22 mouse cellular contexts compared by ENCODE assay signal in genomic region chr9:65146001-65146400, GRCm38 (mm10). TPM values are rescaled to one million over a fixed set of nuclear protein-coding genes. Genes with fewer than 3 reads are reported as not detected.
DNase-seq lines count a peak whose midpoint lies in the region; ATAC-seq lines count a peak whose summit lies in the region.
"Had no signal": no experiment of that assay in that cellular context is flagged by ENCODE, and none has a peak within 500 bp of the region (broad histone marks: within the 10 kb centered on the region; RNA-seq: fewer than 3 reads in every experiment).

No protein-coding gene starts in this region.

- H3K36me3 ChIP-seq in forebrain, embryonic 13.5 days (ENCODE audit: poor library complexity, severe bottlenecking) = peaks cover 69% of the 10 kb centered on the region
- H3K36me3 ChIP-seq in forebrain, embryonic 14.5 days (ENCODE audit: control insufficient read depth, insufficient read depth, low read length) = peaks cover 53% of the 10 kb centered on the region
- peaks cover 12% of the 10 kb centered on the region; the same call in 1 of the 2 replicates for H3K36me3 ChIP-seq in hindbrain, embryonic 11.5 days (ENCODE audit: control insufficient read depth, insufficient read depth, low read length)
- H3K36me3 ChIP-seq in limb, embryonic 10.5 days = peaks cover 85% of the 10 kb centered on the region
- peaks cover 65% of the 10 kb centered on the region for H3K36me3 ChIP-seq in neural tube, embryonic 13.5 days
- H3K36me3 ChIP-seq: G1E; heart, embryonic 13.5 days; limb, embryonic 15.5 days had no signal

- DNase-seq in forebrain, embryonic 14.5 days (ENCODE audit: low spot score) = no peak
- DNase-seq in hindbrain, embryonic 11.5 days (ENCODE audit: low spot score) = no peak
- DNase-seq in limb, embryonic 10.5 days (ENCODE audit: low spot score) = no peak
- DNase-seq in liver = no peak
- no peak for DNase-seq in left cerebral cortex, adult 11 months (ENCODE audit: low spot score)
- DNase-seq: adrenal gland, postnatal 14 days; cerebellum, adult 9-11 months; gastrocnemius, postnatal 10 days; heart, adult 11 months; kidney, adult 9 months; kidney, postnatal 4 days; thymus, postnatal 14 days had no signal

- H3K27ac ChIP-seq in forebrain, embryonic 13.5 days = peak overlapping the region; percentile 28; the same call in 1 of the 2 replicates
- H3K27ac ChIP-seq in forebrain, embryonic 14.5 days (ENCODE audit: low read depth, low read length) = no peak overlapping the region
- peak overlapping the region; percentile 65 for H3K27ac ChIP-seq in hindbrain, embryonic 11.5 days (ENCODE audit: low read depth, low read length)
- H3K27ac ChIP-seq in limb, embryonic 10.5 days = 0 out of 2 replicates have a peak overlapping the region, but pooled peaks have one; percentile 10
- peak overlapping the region; percentile 73 for H3K27ac ChIP-seq in neural tube, embryonic 13.5 days (replicated peaks)
- H3K27ac ChIP-seq: embryonic facial prominence, embryonic 12.5 days; heart, embryonic 13.5 days; limb, embryonic 15.5 days had no signal

- no peak overlapping the region for H3K4me3 ChIP-seq in forebrain, embryonic 13.5 days
- H3K4me3 ChIP-seq in forebrain, embryonic 14.5 days (ENCODE audit: low read depth, low read length) = no peak overlapping the region
- no peak overlapping the region for H3K4me3 ChIP-seq in hindbrain, embryonic 11.5 days (ENCODE audit: low read depth, low read length)
- peak overlapping the region; percentile 14; the same call in 1 of the 2 replicates for H3K4me3 ChIP-seq in limb, embryonic 10.5 days
- H3K4me3 ChIP-seq in neural tube, embryonic 13.5 days = no peak overlapping the region
- H3K4me3 ChIP-seq: embryonic facial prominence, embryonic 12.5 days; erythroblast, embryonic 14.5 days; heart, embryonic 13.5 days; limb, embryonic 15.5 days; megakaryocyte, embryonic 14.5 days had no signal

- 60% methylated on average over 5 of the region's 5 CpGs for WGBS in forebrain, embryonic 13.5 days
- 55% methylated on average over 5 of the region's 5 CpGs for WGBS in forebrain, embryonic 14.5 days
- 21% methylated on average over 5 of the region's 5 CpGs for WGBS in hindbrain, embryonic 11.5 days
- WGBS in limb, embryonic 10.5 days = 54% methylated on average over 5 of the region's 5 CpGs
- 26% methylated on average over 5 of the region's 5 CpGs for WGBS in neural tube, embryonic 13.5 days

- ATAC-seq in forebrain, embryonic 13.5 days = no peak
- ATAC-seq in forebrain, embryonic 14.5 days = no peak
- ATAC-seq in hindbrain, embryonic 11.5 days (ENCODE audit: low FRiP score) = no peak
- ATAC-seq in neural tube, embryonic 13.5 days (ENCODE audit: low read depth) = no peak
- ATAC-seq: activated CD4-positive, CD25-positive, alpha-beta regulatory T cell, adult 4 months; lung, postnatal 0 days had no signal

- no peak overlapping the region for H3K4me2 ChIP-seq in forebrain, embryonic 13.5 days
- H3K4me2 ChIP-seq in forebrain, embryonic 14.5 days (ENCODE audit: low read length) = no peak overlapping the region
- H3K4me2 ChIP-seq in hindbrain, embryonic 11.5 days (replicated peaks; ENCODE audit: low read depth, low read length) = peak overlapping the region; percentile 6; the same call in 1 of the 2 replicates
- peak overlapping the region; percentile 22; the same call in 1 of the 2 replicates for H3K4me2 ChIP-seq in neural tube, embryonic 13.5 days
- H3K4me2 ChIP-seq: embryonic facial prominence, embryonic 12.5 days; heart, embryonic 13.5 days; limb, embryonic 15.5 days had no signal

- H3K9me3 ChIP-seq in forebrain, embryonic 13.5 days (replicated peaks) = no peaks in the 10 kb centered on the region
- H3K9me3 ChIP-seq in forebrain, embryonic 14.5 days (replicated peaks; ENCODE audit: control insufficient read depth, low read length) = no peaks in the 10 kb centered on the region
- H3K9me3 ChIP-seq in hindbrain, embryonic 11.5 days (ENCODE audit: control insufficient read depth, low read length) = no peaks in the 10 kb centered on the region
- H3K9me3 ChIP-seq in limb, embryonic 10.5 days (replicated peaks) = no peaks in the 10 kb centered on the region
- H3K9me3 ChIP-seq in neural tube, embryonic 13.5 days = no peaks in the 10 kb centered on the region
- H3K9me3 ChIP-seq: embryonic facial prominence, embryonic 12.5 days; heart, embryonic 13.5 days; limb, embryonic 15.5 days; megakaryocyte, embryonic 14.5 days had no signal

- peaks cover 39% of the 10 kb centered on the region for H3K4me1 ChIP-seq in forebrain, embryonic 13.5 days
- H3K4me1 ChIP-seq in forebrain, embryonic 14.5 days (ENCODE audit: control insufficient read depth, insufficient read depth, low read length) = peaks cover 23% of the 10 kb centered on the region
- H3K4me1 ChIP-seq in hindbrain, embryonic 11.5 days (replicated peaks; ENCODE audit: control insufficient read depth, insufficient read depth, low read length) = peaks cover 16% of the 10 kb centered on the region; the same call in 1 of the 2 replicates
- H3K4me1 ChIP-seq in limb, embryonic 10.5 days = peaks cover 60% of the 10 kb centered on the region
- peaks cover 75% of the 10 kb centered on the region for H3K4me1 ChIP-seq in neural tube, embryonic 13.5 days (replicated peaks)

- H3K27me3 ChIP-seq in forebrain, embryonic 13.5 days = no peaks in the 10 kb centered on the region
- no peaks in the 10 kb centered on the region for H3K27me3 ChIP-seq in forebrain, embryonic 14.5 days (replicated peaks; ENCODE audit: control insufficient read depth, insufficient read depth, low read length)
- H3K27me3 ChIP-seq in hindbrain, embryonic 11.5 days (ENCODE audit: control insufficient read depth, insufficient read depth, low read length) = no peaks in the 10 kb centered on the region
- H3K27me3 ChIP-seq in limb, embryonic 10.5 days (ENCODE audit: low read depth, poor library complexity, severe bottlenecking) = no peaks in the 10 kb centered on the region
- no peaks in the 10 kb centered on the region for H3K27me3 ChIP-seq in neural tube, embryonic 13.5 days
- H3K27me3 ChIP-seq: embryonic facial prominence, embryonic 12.5 days had no signal

- peak overlapping the region; percentile 3; the same call in 1 of the 2 replicates for H3K9ac ChIP-seq in forebrain, embryonic 13.5 days
- no peak overlapping the region for H3K9ac ChIP-seq in forebrain, embryonic 14.5 days (ENCODE audit: low read length)
- H3K9ac ChIP-seq in hindbrain, embryonic 11.5 days (ENCODE audit: low read depth, low read length) = peak overlapping the region; percentile 40; the same call in 1 of the 2 replicates
- H3K9ac ChIP-seq in neural tube, embryonic 13.5 days = peak overlapping the region; percentile 35; the same call in 1 of the 2 replicates
- H3K9ac ChIP-seq: embryonic facial prominence, embryonic 12.5 days; heart, embryonic 13.5 days; limb, embryonic 15.5 days had no signal

RNA-seq across cellular contexts. Expression of gene Igdcc3, which starts 5.0 kb away (rescaled TPM):
- 13.2 and 16.0 TPM in 2 replicates for polyA plus RNA-seq in forebrain, embryonic 13.5 days (2015; fragmentation: Nextera tagmentation; extraction: Ambion mirVana)
- polyA plus RNA-seq in forebrain, embryonic 14.5 days (2014; fragmentation: Nextera tagmentation; extraction: Ambion mirVana) = 5.1 and 5.8 TPM in 2 replicates
- polyA plus RNA-seq in hindbrain, embryonic 11.5 days (2014; fragmentation: Nextera tagmentation; extraction: Ambion mirVana) = 46.0 and 49.6 TPM in 2 replicates
- 230 and 420 TPM in 2 replicates for polyA plus RNA-seq in limb, embryonic 10.5 days (2016; fragmentation: Nextera tagmentation; extraction: Ambion mirVana)
- 12.3 and 12.9 TPM in 2 replicates for polyA plus RNA-seq in neural tube, embryonic 13.5 days (2015; fragmentation: Nextera tagmentation; extraction: Ambion mirVana)
- polyA plus RNA-seq: activated CD4-positive, CD25-positive, alpha-beta regulatory T cell, adult 4 months; erythroblast, embryonic 14.5 days; G1E had no signal

RNA-seq across cellular contexts. Expression of gene Igdcc4, which starts 44.7 kb away (rescaled TPM):
- 10.5 and 10.8 TPM in 2 replicates for polyA plus RNA-seq in forebrain, embryonic 13.5 days (2015; fragmentation: Nextera tagmentation; extraction: Ambion mirVana)
- polyA plus RNA-seq in forebrain, embryonic 14.5 days (2014; fragmentation: Nextera tagmentation; extraction: Ambion mirVana) = 8.9 and 13.4 TPM in 2 replicates
- 8.8 and 10.3 TPM in 2 replicates for polyA plus RNA-seq in hindbrain, embryonic 11.5 days (2014; fragmentation: Nextera tagmentation; extraction: Ambion mirVana)
- 11.1 and 11.2 TPM in 2 replicates for polyA plus RNA-seq in limb, embryonic 10.5 days (2016; fragmentation: Nextera tagmentation; extraction: Ambion mirVana)
- polyA plus RNA-seq in neural tube, embryonic 13.5 days (2015; fragmentation: Nextera tagmentation; extraction: Ambion mirVana) = 8.9 and 10.3 TPM in 2 replicates
- polyA plus RNA-seq: erythroblast, embryonic 14.5 days; G1E had no signal

RNA-seq across cellular contexts. Expression of gene Parp16, which starts 49.2 kb away (rescaled TPM):
- polyA plus RNA-seq in forebrain, embryonic 13.5 days (2015; fragmentation: Nextera tagmentation; extraction: Ambion mirVana) = 5.1 and 6.1 TPM in 2 replicates
- polyA plus RNA-seq in forebrain, embryonic 14.5 days (2014; fragmentation: Nextera tagmentation; extraction: Ambion mirVana) = 4.2 and 4.4 TPM in 2 replicates
- 4.0 and 6.5 TPM in 2 replicates for polyA plus RNA-seq in hindbrain, embryonic 11.5 days (2014; fragmentation: Nextera tagmentation; extraction: Ambion mirVana)
- polyA plus RNA-seq in limb, embryonic 10.5 days (2016; fragmentation: Nextera tagmentation; extraction: Ambion mirVana) = 8.7 and 9.0 TPM in 2 replicates
- polyA plus RNA-seq in neural tube, embryonic 13.5 days (2015; fragmentation: Nextera tagmentation; extraction: Ambion mirVana) = 5.4 and 6.8 TPM in 2 replicates

Comparison
In these comparisons a context has a peak if more than half of its experiments do, and no peak if none do; other contexts are left out.
1. H3K4me2 ChIP-seq: peak in hindbrain, embryonic 11.5 days (single experiment) and neural tube, embryonic 13.5 days (single experiment); none in forebrain, embryonic 13.5 days (single experiment) and forebrain, embryonic 14.5 days (single experiment).